Mouse (Mus musculus) forebrain, postnatal 0 days (tissue): ENCODE data around the gene Med18. TPM values are rescaled to one million over a fixed set of nuclear protein-coding genes. Genes with fewer than 3 reads are reported as not detected.

ENCODE experiments used
- ATAC-seq: fragments of 200-750 bp; cut with Nextera tagmentation; 2 replicates; pipeline ENCODE4 v1.8.0; 2017; ENCODE audit warnings: mild to moderate bottlenecking, moderate library complexity
- DNase-seq: peaks from one replicate; pipeline ENCODE4 v3.0.0-alpha.2; 2015
- H3K27ac ChIP-seq: fragments of 300-500 bp; sonication (generic); 2 replicates; pipeline ENCODE4 v1.5.1; 2014; ENCODE audit warnings: low read depth, mild to moderate bottlenecking, antibody characterized with exemption, low read length, moderate library complexity, mixed read lengths
- H3K27me3 ChIP-seq: fragments of 300-500 bp; sonication (generic); 2 replicates; pipeline ENCODE4 v1.6.1; 2014; ENCODE audit warnings: mild to moderate bottlenecking, low read length, mixed read lengths; ENCODE audit not compliant: insufficient read depth
- H3K36me3 ChIP-seq: fragments of 300-500 bp; sonication (generic); 2 replicates; pipeline ENCODE4 v1.6.1; 2014; ENCODE audit warnings: mild to moderate bottlenecking, moderate library complexity; ENCODE audit not compliant: insufficient read depth
- H3K4me1 ChIP-seq: fragments of 300-500 bp; sonication (generic); 2 replicates; pipeline ENCODE4 v1.6.1; 2014; ENCODE audit warnings: antibody characterized with exemption; ENCODE audit not compliant: insufficient read depth
- H3K4me2 ChIP-seq: fragments of 300-500 bp; sonication (generic); 2 replicates; pipeline ENCODE4 v1.6.1; 2014; ENCODE audit warnings: low read depth, mild to moderate bottlenecking, moderate library complexity
- H3K4me3 ChIP-seq: fragments of 300-500 bp; sonication (generic); 2 replicates; pipeline ENCODE4 v1.5.1; 2014; ENCODE audit warnings: low read depth, low read length, mixed read lengths
- H3K9ac ChIP-seq: fragments of 300-500 bp; sonication (generic); 2 replicates; pipeline ENCODE4 v1.6.1; 2014; ENCODE audit warnings: mild to moderate bottlenecking
- H3K9me3 ChIP-seq: fragments of 300-500 bp; sonication (generic); 2 replicates; pipeline ENCODE4 v1.6.1; 2016; ENCODE audit warnings: low read length
- CTCF ChIP-seq: sonication (generic); IDR thresholded peaks from 2 replicates; pipeline ENCODE4 v1.5.1; 2016; ENCODE audit warnings: antibody characterized with exemption, control low read depth, low read depth
- WGBS: fragments of 180-500 bp; shearing (Covaris S2); extraction: QIAGEN DNeasy Blood & Tissue Kit; methylation state at CpG from one replicate; pipeline ENCODE4 v1.1.7; 2014; 5-methylcytosine and 5-hydroxymethylcytosine counted together
- polyA plus RNA-seq: library from polyadenylated mRNA; unstranded; fragments of >200 nt; fragmentation: Nextera tagmentation; extraction: Ambion mirVana; gene quantifications from 2 replicates; pipeline ENCODE4 v1.2.1, GENCODE M21; 2015
- total RNA-seq: library from RNA; depleted of rRNA; stranded (reverse); fragments of >200 nt; gene quantifications from 2 replicates; pipeline ENCODE4 v1.2.3, GENCODE M21; 2014

Gene Med18
- total and polyA plus RNA-seq, 2 experiments from 2014 or later = 15.4 to 18.5 TPM

GRCm38 (mm10) chr4:132432717-132433372 is 30.9 kb downstream of the Med18 start:
- ATAC-seq = no peak
- no peak for TF ChIP-seq CTCF
- Histone ChIP-seq H3K4me3 (no peak overlapping the region), H3K9ac (no peak overlapping the region), H3K36me3 (no peaks in the 10 kb centered on the region), H3K4me1 (no peaks in the 10 kb centered on the region), H3K9me3 (no peaks in the 10 kb centered on the region), H3K4me2 (no peak overlapping the region), H3K27ac (no peak overlapping the region), H3K27me3 (no peaks in the 10 kb centered on the region)
- DNase-seq = no peak
- WGBS = 16% methylated on average over 14 of the region's 14 CpGs

- TF ChIP-seq CTCF = no peak
- H3K9me3 ChIP-seq = no peaks in the 10 kb centered on the region
- H3K4me3 ChIP-seq = no peak overlapping the region
- H3K27ac ChIP-seq = no peak overlapping the region
- H3K4me2 ChIP-seq = no peak overlapping the region
- ATAC-seq (no peak), DNase-seq (no peak)
- no peak overlapping the region for H3K9ac ChIP-seq
- H3K4me1 ChIP-seq = no peaks in the 10 kb centered on the region
- 65% methylated on average over 9 of the region's 9 CpGs for WGBS
- no peaks in the 10 kb centered on the region for H3K27me3 ChIP-seq
- no peaks in the 10 kb centered on the region for H3K36me3 ChIP-seq
Observed at GRCm38 (mm10) chr4:132428022-132428542, 35.6 kb downstream of the Med18 start.

- Histone ChIP-seq H3K4me3 (no peak overlapping the region), H3K4me1 (no peaks in the 10 kb centered on the region), H3K36me3 (no peaks in the 10 kb centered on the region), H3K4me2 (no peak overlapping the region), H3K27me3 (no peaks in the 10 kb centered on the region), H3K9ac (no peak overlapping the region), H3K27ac (no peak overlapping the region), H3K9me3 (no peaks in the 10 kb centered on the region)
- DNase-seq (no peak), ATAC-seq (no peak)
- WGBS = 85% methylated on average over 4 of the region's 4 CpGs
- TF ChIP-seq CTCF = no peak
Observed at GRCm38 (mm10) chr4:132427493-132427892, 36.2 kb downstream of the Med18 start.

- no peaks in the 10 kb centered on the region for H3K36me3 ChIP-seq
- no peaks in the 10 kb centered on the region for H3K9me3 ChIP-seq
- DNase-seq = no peak
- 58% methylated on average over 2 of the region's 2 CpGs for WGBS
- no peak overlapping the region for H3K4me2 ChIP-seq
- no peaks in the 10 kb centered on the region for H3K27me3 ChIP-seq
- H3K9ac ChIP-seq = no peak overlapping the region
- no peak for ATAC-seq
- H3K4me3 ChIP-seq = no peak overlapping the region
- H3K27ac ChIP-seq = no peak overlapping the region
- no peaks in the 10 kb centered on the region for H3K4me1 ChIP-seq
- no peak for TF ChIP-seq CTCF
Observed at GRCm38 (mm10) chr4:132426021-132426420, 37.7 kb downstream of the Med18 start.

- no peak overlapping the region for H3K9ac ChIP-seq
- no peak overlapping the region for H3K27ac ChIP-seq
- H3K9me3 ChIP-seq = no peaks in the 10 kb centered on the region
- TF ChIP-seq CTCF = peak; percentile 13; the same call in 1 of the 2 replicates
- no peak overlapping the region for H3K4me3 ChIP-seq
- 94% methylated on average over 5 of the region's 5 CpGs for WGBS
- no peaks in the 10 kb centered on the region for H3K4me1 ChIP-seq
- no peak overlapping the region for H3K4me2 ChIP-seq
- no peaks in the 10 kb centered on the region for H3K36me3 ChIP-seq
- H3K27me3 ChIP-seq = no peaks in the 10 kb centered on the region
- ATAC-seq (no peak), DNase-seq (no peak)
Observed at GRCm38 (mm10) chr4:132424765-132425164, 39.0 kb downstream of the Med18 start.

- Histone ChIP-seq H3K27ac (peak within 1 kb of the TSS; percentile 79), H3K4me2 (peak within 1 kb of the TSS; percentile 67), H3K27me3 (no peaks in the 10 kb centered on the region), H3K36me3 (no peaks in the 10 kb centered on the region), H3K9me3 (no peaks in the 10 kb centered on the region), H3K9ac (peak within 1 kb of the TSS; percentile 63), H3K4me3 (peak within 1 kb of the TSS; percentile 85), H3K4me1 (no peaks in the 10 kb centered on the region)
- DNase-seq = peak; percentile 88
- ATAC-seq = peak; percentile 96
- 0 out of 2 replicates have a peak, but pooled peaks have one; percentile 3 for TF ChIP-seq CTCF
- WGBS = under 1% methylated on average over 62 of the region's 73 CpGs
Observed at GRCm38 (mm10) chr4:132421923-132422782, 41.6 kb downstream of the Med18 start, which contains the start of gene Phactr4. Gene Phactr4, minus strand, starts transcription at chr4:132422489.

- ATAC-seq = no peak
- Histone ChIP-seq H3K4me1 (no peaks in the 10 kb centered on the region), H3K9ac (peak overlapping the region; percentile 63), H3K4me3 (peak overlapping the region; percentile 85), H3K36me3 (no peaks in the 10 kb centered on the region), H3K4me2 (peak overlapping the region; percentile 67), H3K9me3 (no peaks in the 10 kb centered on the region), H3K27ac (peak overlapping the region; percentile 79), H3K27me3 (no peaks in the 10 kb centered on the region)
- no peak for DNase-seq
- WGBS = 6% methylated on average over 13 of the region's 13 CpGs
- no peak for TF ChIP-seq CTCF
Observed at GRCm38 (mm10) chr4:132421556-132421922, 42.2 kb downstream of the Med18 start.
